Mouse (Mus musculus) G1E (cell line): ENCODE measurements around the gene Oas1g.
"Not testable (repeated sequence)": the region's sequence is repeated elsewhere in the genome, so short reads cannot be mapped to it uniquely, and the experiment has no call there.

Experiments used
- CTCF ChIP-seq: IDR thresholded peaks from 2 replicates; pipeline ENCODE4 v1.5.1; 2012; ENCODE audit warnings: low read depth, low read length, inconsistent platforms, mixed read lengths
- GATA1 ChIP-seq: IDR thresholded peaks from 2 replicates; pipeline ENCODE4 v1.6.1; 2012; ENCODE audit warnings: borderline replicate concordance, low read length, inconsistent platforms, mixed read lengths
- GATA2 ChIP-seq: IDR thresholded peaks from 2 replicates; pipeline ENCODE4 v1.6.1; 2012; ENCODE audit warnings: low read depth, low read length, inconsistent platforms, borderline replicate concordance
- POLR2AphosphoS5 ChIP-seq: IDR thresholded peaks from 2 replicates; pipeline ENCODE4 v1.6.1; 2012; ENCODE audit warnings: low read depth, low read length, inconsistent platforms; ENCODE audit not compliant: insufficient replicate concordance
- TAL1 ChIP-seq: conservative IDR thresholded peaks from 2 replicates; pipeline ENCODE4 v1.6.1; 2012; ENCODE audit warnings: low read depth, low read length, inconsistent platforms, mixed read lengths

DNA sequence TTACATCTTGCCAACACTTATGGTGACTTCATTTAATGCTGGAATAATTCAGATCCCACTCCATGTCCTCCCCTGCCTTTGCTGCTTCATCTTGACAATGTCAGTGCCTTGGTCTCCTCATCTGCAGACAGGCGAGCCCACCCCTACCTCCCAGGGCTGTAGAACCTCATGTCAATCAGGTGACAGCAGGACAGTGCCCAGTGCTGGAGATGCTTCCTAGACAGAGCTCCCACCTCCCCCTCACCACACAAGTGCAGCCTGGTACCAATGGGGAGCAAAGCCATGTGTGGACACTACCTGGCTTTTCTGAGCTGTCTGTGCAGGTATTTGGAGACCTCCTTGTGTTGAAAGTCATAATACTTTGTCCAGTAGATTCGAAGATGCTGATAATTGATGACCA, 8.6 kb downstream of the Oas1g start:
- TF ChIP-seq CTCF, GATA1, POLR2AphosphoS5, TAL1, GATA2: not testable (repeated sequence)
